Mouse (Mus musculus) cerebellum, postnatal 10 days (tissue): ENCODE data around the gene Itga5.

Experiments
- DNase-seq, 2 experiments: peaks; one replicate each; pipeline ENCODE4 v3.0.0; 2021; ENCODE audit warnings: mixed read lengths in 2 of 2

The Itga5 gene

GRCm38 (mm10) chr15:103308876-103309580 lies 57.5 kb downstream of the Itga5 start:
- no peak for DNase-seq

GRCm38 (mm10) chr15:103308056-103308875 lies 58.3 kb downstream of the Itga5 start:
- DNase-seq: no peak

GRCm38 (mm10) chr15:103307125-103307524 lies 59.4 kb downstream of the Itga5 start:
- DNase-seq: peak; percentile 95 to 97

GRCm38 (mm10) chr15:103305792-103306645 lies 60.5 kb downstream of the Itga5 start:
- no peak for DNase-seq

- DNase-seq: peak; percentile 99
Observed at GRCm38 (mm10) chr15:103305070-103305678, 61.4 kb downstream of the Itga5 start.

GRCm38 (mm10) chr15:103304616-103304969 lies 62.0 kb downstream of the Itga5 start:
- peak in 1 of 2 experiments; percentile 45 for DNase-seq

- DNase-seq: no peak
Observed at GRCm38 (mm10) chr15:103303916-103304615, 62.5 kb downstream of the Itga5 start.

GRCm38 (mm10) chr15:103302341-103303021 lies 64.1 kb downstream of the Itga5 start:
- no peak for DNase-seq

- no peak for DNase-seq
Observed at GRCm38 (mm10) chr15:103301547-103302340, 64.8 kb downstream of the Itga5 start.

GRCm38 (mm10) chr15:103301046-103301445 lies 65.5 kb downstream of the Itga5 start:
- DNase-seq: peak in 1 of 2 experiments; percentile 42

GRCm38 (mm10) chr15:103300560-103300959 lies 66.0 kb downstream of the Itga5 start:
- DNase-seq: peak; percentile 37 to 50

- peak; percentile 82 to 86 for DNase-seq
Observed at GRCm38 (mm10) chr15:103300067-103300471, 66.5 kb downstream of the Itga5 start.

- no peak for DNase-seq
Observed at GRCm38 (mm10) chr15:103299644-103300043, 66.9 kb downstream of the Itga5 start.

- peak in 1 of 2 experiments; percentile 36 for DNase-seq
Observed at GRCm38 (mm10) chr15:103298861-103299616, 67.5 kb downstream of the Itga5 start.

GRCm38 (mm10) chr15:103298026-103298425 lies 68.5 kb downstream of the Itga5 start:
- no peak for DNase-seq

- DNase-seq: no peak
Observed at GRCm38 (mm10) chr15:103297313-103297712, 69.2 kb downstream of the Itga5 start.

- DNase-seq: no peak
Observed at GRCm38 (mm10) chr15:103295851-103296250, 70.7 kb downstream of the Itga5 start.

GRCm38 (mm10) chr15:103294649-103295048 lies 71.9 kb downstream of the Itga5 start:
- DNase-seq: no peak
